Mouse (Mus musculus) lung, postnatal 0 days (tissue): Measurements from ENCODE around the gene Gngt2.

Experiments
- CTCF ChIP-seq: IDR thresholded peaks from 2 replicates; pipeline ENCODE4 v1.5.1; 2016; ENCODE audit warnings: antibody characterized with exemption, mild to moderate bottlenecking
- EP300 ChIP-seq: IDR thresholded peaks from 2 replicates; pipeline ENCODE4 v1.6.1; 2016; ENCODE audit warnings: antibody characterized with exemption, mild to moderate bottlenecking, control low read depth

DNA sequence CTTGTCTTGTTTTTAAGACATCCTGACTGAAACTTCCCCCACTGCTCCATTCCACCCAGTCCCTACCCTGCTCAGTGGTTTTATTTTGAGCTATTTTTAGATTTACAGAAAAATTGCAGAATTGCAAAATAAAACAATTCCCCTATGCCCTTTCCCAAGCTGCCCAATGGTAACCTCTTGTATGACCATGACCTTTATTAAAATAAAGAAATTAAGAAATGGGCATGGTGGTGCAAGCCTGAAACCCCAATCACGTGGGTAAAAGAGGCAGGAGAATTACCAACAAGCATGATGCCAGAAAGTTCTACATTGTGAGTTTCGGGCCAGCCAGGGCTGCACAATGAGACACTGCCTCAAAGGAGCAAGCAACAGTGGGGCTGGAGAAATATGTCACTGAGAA, 13.9 kb downstream of the Gngt2 start:
- TF ChIP-seq CTCF = no peak
- TF ChIP-seq EP300 = no peak
